Mouse (Mus musculus) layer of hippocampus, adult 2 months (tissue): ENCODE measurements around the gene Nod1. TPM values are rescaled to one million over a fixed set of nuclear protein-coding genes. Genes with fewer than 3 reads are reported as not detected.
A peak's percentile ranks its signal among the peaks of the same experiment; 100 is the strongest.
"Not testable (repeated sequence)": the region's sequence is repeated elsewhere in the genome, so short reads cannot be mapped to it uniquely, and the experiment has no call there.

Source experiments
- DNase-seq, 2 experiments: peaks; one replicate each; pipeline ENCODE4 v3.0.0; 2022; ENCODE audit warnings: low spot score in 2 of 2
- H3K27ac ChIP-seq: fragments of 200-600 bp; 2 replicates; pipeline ENCODE4 v1.8.1; 2022
- H3K4me3 ChIP-seq: fragments of 200-600 bp; 2 replicates; pipeline ENCODE4 v1.8.1; 2022; ENCODE audit warnings: mild to moderate bottlenecking
- CTCF ChIP-seq: fragments of 200-600 bp; conservative IDR thresholded peaks from 2 replicates; pipeline ENCODE4 v1.8.1; 2022; ENCODE audit warnings: antibody characterized with exemption, mild to moderate bottlenecking, moderate library complexity
- total RNA-seq, 2 experiments: library from RNA; stranded (reverse); gene quantifications; 2 replicates each; pipeline ENCODE4 v1.2.3; 2021

Nod1 gene
- total RNA-seq, 2 experiments from 2014 or later, result 4.9 TPM

DNA sequence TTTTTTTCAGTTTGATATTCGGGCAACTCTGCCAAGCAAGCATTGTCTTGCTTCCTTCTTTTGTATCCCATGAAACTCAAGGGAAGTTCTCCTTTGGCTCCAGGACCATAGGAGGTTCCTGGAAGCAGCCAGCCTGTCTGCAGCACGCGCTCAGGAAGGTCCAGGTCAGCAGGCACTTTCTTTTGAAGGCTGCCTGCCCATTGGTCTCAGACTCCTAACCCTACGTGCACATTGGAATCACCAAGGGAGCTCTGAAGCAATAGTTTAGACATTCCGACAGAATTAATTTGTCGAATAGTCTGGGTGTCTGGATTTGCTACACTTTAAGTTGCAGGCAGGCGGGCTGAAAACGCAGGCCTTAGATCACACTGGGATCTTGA is 691 bp downstream of the Nod1 start:
- Histone ChIP-seq H3K4me3 (peak overlapping the region; percentile 71), H3K27ac (peak overlapping the region; percentile 74)
- DNase-seq, result no peak
- TF ChIP-seq CTCF, result no peak

DNA sequence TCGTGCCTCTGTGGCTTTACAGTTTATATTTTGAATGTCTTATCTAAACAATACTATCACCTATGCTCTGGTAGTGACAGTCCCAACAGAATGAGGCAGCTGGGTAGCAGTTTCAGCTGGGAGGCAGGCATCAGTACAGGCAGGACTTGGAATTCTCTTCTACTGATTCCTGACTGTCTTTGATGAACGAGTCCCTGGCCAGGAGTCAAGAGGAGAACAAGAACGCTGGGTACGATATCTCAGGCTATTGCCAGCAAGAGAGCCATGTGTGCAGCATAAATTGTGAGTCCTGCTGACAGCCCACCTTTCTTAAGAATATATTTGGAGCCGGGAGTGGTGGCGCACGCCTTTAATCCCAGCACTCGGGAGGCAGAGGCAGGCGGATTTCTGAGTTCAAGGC is 1.9 kb downstream of the Nod1 start:
- no peak for DNase-seq

DNA sequence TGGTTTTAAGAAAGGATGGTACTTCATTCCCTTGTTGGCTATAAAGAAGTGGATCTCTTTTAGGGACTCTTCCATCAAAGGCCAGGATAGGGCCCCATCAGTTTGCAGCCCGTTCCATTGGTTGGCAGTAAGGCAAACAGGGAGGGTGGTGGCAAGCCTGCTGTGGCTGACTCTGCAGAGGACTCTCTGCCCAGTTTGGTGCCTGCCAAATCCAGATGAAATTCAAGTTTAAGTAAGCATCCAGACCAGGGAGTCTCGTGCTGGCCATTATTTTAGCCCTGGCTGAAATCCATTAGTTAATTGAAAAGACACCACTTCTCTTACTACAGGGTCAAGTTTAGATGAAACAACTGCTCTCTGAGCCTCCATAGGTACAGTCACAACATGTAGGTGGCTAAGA is 2.6 kb downstream of the Nod1 start:
- DNase-seq, result no peak
- Histone ChIP-seq H3K4me3 (no peak overlapping the region), H3K27ac (no peak overlapping the region)
- TF ChIP-seq CTCF, result no peak

More for the DNA sequence above, 1.9 kb downstream of the Nod1 start:
- H3K4me3 ChIP-seq, result no peak overlapping the region
- no peak overlapping the region for H3K27ac ChIP-seq
- no peak for TF ChIP-seq CTCF

DNA sequence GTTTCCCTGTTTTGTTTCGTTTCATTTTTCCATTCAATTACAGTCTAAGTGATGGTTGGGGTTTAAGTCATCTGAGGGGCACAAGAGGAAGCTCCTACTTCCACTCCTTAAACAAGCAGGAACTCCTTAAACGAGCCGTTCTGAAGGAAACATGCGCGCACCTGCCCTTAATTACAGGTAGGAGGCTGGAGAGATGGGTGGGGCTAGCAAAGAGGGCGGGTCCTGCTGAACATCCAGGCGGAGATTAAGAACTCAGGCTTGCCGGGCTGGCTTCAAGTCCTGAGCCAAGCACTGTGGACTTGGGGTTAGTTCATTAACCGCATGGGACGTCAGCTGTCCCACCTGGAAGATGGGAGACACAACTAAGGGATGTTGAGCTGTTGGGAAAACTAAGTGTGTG is 4.8 kb downstream of the Nod1 start:
- Histone ChIP-seq H3K4me3 (no peak overlapping the region), H3K27ac (no peak overlapping the region)
- no peak for TF ChIP-seq CTCF
- DNase-seq, result no peak

DNA sequence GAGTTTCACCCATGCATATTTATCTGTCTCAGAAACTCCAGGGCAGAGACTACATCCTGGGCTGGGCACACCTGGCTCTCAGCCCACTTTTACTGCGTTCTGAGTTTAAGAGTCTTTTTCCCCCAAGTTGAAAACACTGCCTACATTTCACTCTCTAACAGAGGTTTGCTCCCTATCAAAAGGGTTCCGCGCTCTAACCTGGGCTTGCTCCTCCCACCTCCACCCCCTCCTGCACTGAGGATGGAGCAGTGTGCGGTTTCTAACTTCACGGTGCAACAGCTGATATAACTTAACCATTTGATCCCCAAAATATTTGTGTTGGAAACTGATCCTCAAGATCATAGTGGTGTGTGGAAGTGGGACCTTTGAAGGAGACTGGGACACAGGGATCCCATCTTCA is 7.2 kb downstream of the Nod1 start:
- no peak overlapping the region for H3K4me3 ChIP-seq
- no peak for TF ChIP-seq CTCF
- H3K27ac ChIP-seq, result no peak overlapping the region
- DNase-seq, result no peak

DNA sequence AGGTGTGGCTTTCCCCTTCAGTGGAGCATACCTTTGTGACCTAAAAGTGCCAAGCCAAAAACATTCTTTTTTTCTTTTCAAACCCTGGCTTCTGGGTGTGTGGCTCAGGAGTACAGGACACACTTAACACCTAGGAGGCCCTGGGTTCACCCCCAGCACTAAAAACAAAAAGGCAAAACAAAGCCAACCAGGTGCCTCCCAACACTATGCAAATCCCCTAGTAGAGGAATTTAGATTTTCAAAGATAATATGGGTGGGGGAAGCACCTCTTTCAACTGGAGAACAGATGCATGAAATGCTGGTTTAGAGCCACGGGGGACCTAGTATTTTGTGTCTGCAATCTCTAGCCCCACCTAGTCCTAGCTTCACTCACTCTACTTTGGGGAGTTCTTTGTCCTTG is 7.7 kb downstream of the Nod1 start:
- no peak for DNase-seq
- H3K27ac ChIP-seq, result no peak overlapping the region
- no peak for TF ChIP-seq CTCF
- H3K4me3 ChIP-seq, result no peak overlapping the region

DNA sequence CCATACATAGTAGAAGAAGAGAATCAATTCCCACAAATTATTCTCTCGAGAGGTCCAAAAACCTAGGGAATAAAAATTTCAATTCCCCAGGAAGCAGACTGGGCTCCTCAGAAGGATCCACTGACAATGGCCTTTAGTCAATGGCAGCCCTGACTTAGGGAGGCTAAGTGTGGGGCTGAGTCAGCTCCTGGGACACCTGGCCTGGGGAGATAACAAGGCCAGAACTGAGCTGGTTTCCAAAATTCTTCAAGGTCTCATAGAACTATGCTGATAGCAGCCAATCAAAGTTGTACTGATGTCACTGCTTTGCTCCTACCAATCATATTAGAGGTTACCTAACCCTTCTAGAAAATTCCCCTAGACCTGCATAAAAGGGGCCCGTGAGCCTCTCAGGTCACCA is 8.8 kb downstream of the Nod1 start:
- no peak for TF ChIP-seq CTCF
- Histone ChIP-seq H3K4me3 (no peak overlapping the region), H3K27ac (no peak overlapping the region)
- no peak for DNase-seq

DNA sequence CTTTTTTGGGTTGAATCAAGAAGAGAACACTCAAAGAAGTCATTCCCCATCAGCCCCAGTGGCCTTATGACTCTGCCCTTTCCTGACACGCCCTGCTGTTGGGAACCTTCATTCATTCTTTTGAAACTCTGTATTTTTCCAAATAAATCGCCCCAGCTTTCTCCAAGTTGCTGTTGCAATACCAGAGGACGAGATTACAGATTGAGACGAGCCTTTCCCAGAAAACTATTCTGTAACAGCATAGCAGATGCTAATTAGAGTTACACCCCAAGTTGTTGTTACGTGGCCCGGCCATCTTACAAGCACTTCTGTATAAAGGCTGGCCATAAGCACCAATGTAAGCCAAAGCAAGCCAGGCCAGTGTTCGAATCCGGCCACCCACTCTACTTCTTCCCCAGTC is 14.8 kb downstream of the Nod1 start:
- Histone ChIP-seq H3K27ac (no peak overlapping the region), H3K4me3 (no peak overlapping the region)
- no peak for TF ChIP-seq CTCF
- DNase-seq, result no peak

DNA sequence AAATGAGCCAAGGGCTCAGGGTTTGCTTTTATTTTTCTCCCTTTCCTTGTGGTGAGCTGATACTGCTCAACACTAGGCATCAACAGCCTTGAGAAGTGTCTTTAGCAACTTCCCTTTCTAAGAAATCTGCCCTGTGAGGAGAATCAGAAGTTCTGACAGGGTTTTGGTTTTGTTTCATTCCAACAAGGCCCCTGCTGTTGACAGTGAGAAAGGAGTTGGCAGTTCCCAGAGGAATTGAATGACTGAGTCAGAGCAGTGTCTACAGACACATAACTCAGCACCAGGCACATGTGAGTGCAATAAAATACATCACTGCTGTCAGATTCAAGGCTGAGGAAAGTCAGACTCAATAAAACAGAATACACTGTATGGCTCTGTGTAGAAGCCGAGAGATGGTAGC is 16.0 kb downstream of the Nod1 start:
- H3K27ac ChIP-seq, result no peak overlapping the region
- no peak overlapping the region for H3K4me3 ChIP-seq
- TF ChIP-seq CTCF, result no peak
- no peak for DNase-seq

DNA sequence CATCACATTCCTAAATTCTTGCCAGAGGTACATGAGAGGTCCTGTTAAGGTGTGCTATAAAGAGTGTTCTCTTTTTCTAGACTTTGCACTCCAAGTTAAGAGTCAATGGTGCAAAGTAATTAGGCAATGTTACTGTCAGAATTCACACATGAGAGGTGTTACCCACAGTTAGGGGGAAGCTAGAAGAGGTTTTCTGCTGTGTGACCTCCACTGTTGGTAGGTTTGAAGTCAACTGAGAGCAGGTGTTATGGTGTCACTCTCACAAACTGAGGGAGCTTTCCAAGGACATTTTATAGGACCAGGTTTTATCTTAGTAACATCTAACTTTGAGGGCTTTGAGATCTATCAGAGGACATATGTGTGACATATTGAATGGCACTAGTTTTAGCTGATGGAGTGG is 16.5 kb downstream of the Nod1 start:
- no peak for DNase-seq
- TF ChIP-seq CTCF, result no peak
- Histone ChIP-seq H3K27ac (no peak overlapping the region), H3K4me3 (no peak overlapping the region)

DNA sequence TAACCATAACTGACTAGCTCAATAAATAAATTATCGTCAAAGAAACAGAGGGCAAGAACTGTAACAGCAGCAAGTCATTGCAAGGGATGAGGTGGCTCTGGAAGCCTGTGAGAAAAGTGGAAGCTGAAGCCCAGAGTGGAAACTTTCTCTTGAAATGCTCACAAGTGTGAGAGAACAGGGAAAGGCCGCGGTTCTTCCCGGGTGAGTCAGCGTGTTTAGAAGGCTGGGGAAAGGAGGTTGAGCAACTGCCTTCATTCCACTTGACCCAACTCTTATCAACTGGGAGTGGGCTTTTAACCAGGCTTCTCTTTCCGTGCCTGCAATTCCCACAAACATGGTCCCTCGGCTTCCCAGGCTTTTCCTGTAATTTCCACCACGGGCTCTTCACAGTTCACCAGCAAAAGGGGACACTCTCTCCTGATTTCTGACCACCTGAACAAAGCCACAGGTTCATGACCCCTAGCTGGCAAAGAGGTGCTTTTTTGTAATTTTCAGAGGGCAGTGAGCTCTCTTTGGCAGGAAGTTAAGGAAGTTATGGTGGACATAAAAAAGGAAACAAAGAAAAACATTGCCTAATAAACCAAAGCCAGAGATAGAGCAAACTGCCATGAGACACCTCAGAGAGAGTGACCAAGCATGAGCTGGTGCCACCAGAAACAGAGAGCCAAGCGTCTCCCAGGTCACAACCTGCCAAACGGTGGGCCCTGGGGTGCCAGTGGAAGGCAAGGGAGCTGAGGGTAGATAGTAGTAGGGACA is 17.6 kb downstream of the Nod1 start:
- H3K27ac ChIP-seq, result no peak overlapping the region
- DNase-seq, result no peak

DNA sequence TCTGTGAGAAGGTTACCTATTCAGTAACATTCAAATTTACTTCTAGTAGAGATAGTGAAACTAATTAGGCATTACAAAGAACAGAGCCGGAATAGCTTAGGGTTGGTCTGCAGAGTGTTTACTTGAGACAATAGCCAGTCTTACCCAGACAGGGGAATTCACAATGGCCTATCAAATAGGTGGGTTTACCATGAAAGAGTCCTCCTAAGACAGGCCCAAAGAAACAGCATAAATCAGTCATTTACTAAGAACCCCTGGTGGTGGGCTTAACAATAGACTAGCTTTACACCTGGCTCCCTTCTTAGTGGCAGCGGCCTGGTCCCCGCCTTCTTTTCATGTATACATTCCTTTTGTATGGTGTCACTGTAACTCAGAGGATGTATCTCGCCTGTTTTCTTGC is 19.0 kb downstream of the Nod1 start:
- H3K4me3 ChIP-seq, DNase-seq, H3K27ac ChIP-seq: not testable (repeated sequence)

More for the DNA sequence above, 17.6 kb downstream of the Nod1 start:
- no peak for TF ChIP-seq CTCF
- H3K4me3 ChIP-seq, result no peak overlapping the region

DNA sequence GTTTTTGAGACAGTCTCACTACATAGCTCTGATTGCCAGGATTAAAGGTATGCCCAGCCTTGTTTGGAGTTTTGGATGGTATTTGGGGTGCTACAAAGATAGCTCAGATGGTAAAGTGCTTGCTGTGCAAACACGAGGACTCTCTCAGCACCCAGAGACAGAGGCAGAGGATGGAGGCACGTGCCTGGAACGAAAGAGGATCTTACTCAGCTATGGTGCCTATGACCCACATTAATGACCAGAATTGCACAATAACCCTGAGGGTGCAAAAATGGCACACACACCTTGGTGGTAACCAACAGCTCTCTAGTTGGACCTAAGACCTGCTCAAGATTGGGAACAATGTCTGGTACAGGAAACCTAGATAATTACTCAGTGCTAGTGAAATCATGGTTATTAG is 19.9 kb downstream of the Nod1 start:
- Histone ChIP-seq H3K27ac (no peak overlapping the region), H3K4me3 (no peak overlapping the region)
- no peak for DNase-seq
- TF ChIP-seq CTCF, result no peak

DNA sequence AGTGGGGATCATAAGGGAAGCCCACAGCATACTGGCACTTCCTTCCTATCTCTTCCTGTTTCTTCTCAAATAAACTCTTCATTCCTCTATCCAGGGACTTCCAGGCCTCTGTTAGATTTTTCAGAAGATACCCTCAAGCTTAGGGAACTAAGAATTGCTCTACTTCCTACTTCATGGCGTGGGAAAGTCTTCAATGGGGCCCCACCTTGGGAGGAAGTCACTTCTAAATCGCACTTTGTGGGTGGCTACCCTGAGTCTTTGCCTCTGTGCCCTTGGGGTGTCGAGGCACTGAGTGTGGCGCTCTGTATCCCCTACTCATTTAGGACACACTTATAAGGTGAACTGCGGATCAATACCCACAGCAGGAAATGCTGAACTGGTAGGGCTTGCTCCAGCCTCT is 23.7 kb downstream of the Nod1 start:
- DNase-seq, result no peak
- Histone ChIP-seq H3K27ac (no peak overlapping the region), H3K4me3 (no peak overlapping the region)
- no peak for TF ChIP-seq CTCF
